In the genomic region with DNA sequence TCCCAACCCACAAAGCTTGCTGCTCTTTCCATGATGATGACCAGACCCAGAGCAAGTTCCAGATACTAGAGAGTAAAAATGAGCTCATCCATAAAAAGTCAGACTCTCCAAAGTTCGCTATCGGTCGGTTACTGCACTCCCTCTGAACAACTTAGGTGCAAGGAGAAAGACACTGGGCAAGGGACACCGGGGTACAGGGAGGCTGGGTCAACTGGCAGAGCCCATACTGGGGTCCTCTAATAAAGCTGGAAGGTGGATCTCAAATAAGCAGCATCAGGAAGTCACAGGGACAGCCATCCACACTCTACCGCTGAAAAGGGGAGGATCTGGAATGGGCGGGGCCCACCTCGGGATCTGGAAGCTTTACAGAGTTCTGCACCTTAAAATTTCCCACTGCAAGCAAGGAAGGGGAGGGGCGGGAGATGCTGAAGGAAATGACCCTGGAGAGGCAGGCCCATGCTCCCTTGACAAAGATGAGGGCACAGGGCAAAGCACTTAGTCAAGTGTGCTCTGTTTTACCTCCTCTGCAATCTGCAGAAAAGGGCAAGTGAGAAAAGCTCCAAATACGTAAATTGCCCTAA, we compare ENCODE assay signal across 7 mouse cellular contexts. TPM values are rescaled to one million over a fixed set of nuclear protein-coding genes. Genes with fewer than 3 reads are reported as not detected.
DNase-seq lines count a peak whose midpoint lies in the region; ATAC-seq and TF ChIP-seq lines count a peak whose summit lies in the region.

No protein-coding gene starts in this region.

- DNase-seq in R1 (ENCODE audit: low read depth, low spot score), result peak; percentile 22
- DNase-seq in embryonic facial prominence, embryonic 10.5 days (ENCODE audit: low spot score), result peak; percentile 47
- no peak for DNase-seq in hindbrain, postnatal 0 days (ENCODE audit: low spot score)
- no peak for DNase-seq in gastrocnemius, adult 18-20 months (ENCODE audit: low spot score)
- DNase-seq in layer of hippocampus, adult 11-12 months (ENCODE audit: low spot score), result no peak

- WGBS in embryonic facial prominence, embryonic 10.5 days, result 23% methylated on average over 9 of the region's 9 CpGs
- WGBS in hindbrain, postnatal 0 days, result 27% methylated on average over 9 of the region's 9 CpGs
- 31% methylated on average over 9 of the region's 9 CpGs for WGBS in liver, embryonic 16.5 days (ENCODE audit: insufficient replicate concordance)

- peak overlapping the region; percentile 93 for H3K4me3 ChIP-seq in embryonic facial prominence, embryonic 10.5 days
- H3K4me3 ChIP-seq in hindbrain, postnatal 0 days (ENCODE audit: low read length), result peak overlapping the region; percentile 91
- H3K4me3 ChIP-seq in liver, embryonic 16.5 days (ENCODE audit: low read depth, low read length), result 0 out of 2 replicates have a peak overlapping the region, but pooled peaks have one; percentile 3

- H3K4me2 ChIP-seq in hindbrain, postnatal 0 days (ENCODE audit: low read depth, low read length), result peak overlapping the region; percentile 96
- H3K4me2 ChIP-seq in liver, embryonic 16.5 days (ENCODE audit: low read depth, low read length), result 0 out of 2 replicates have a peak overlapping the region, but pooled peaks have one; percentile 6

- peaks cover 37% of the 10 kb centered on the region for H3K4me1 ChIP-seq in embryonic facial prominence, embryonic 10.5 days
- H3K4me1 ChIP-seq in hindbrain, postnatal 0 days (ENCODE audit: insufficient read depth, low read length), result peaks cover 3% of the 10 kb centered on the region; the same call in 1 of the 2 replicates
- no peaks in the 10 kb centered on the region; the same call in 1 of the 2 replicates for H3K4me1 ChIP-seq in liver, embryonic 16.5 days (ENCODE audit: control insufficient read depth, low read depth, low read length)

- H3K27me3 ChIP-seq in embryonic facial prominence, embryonic 10.5 days (replicated peaks; ENCODE audit: low read depth, poor library complexity, severe bottlenecking), result peaks cover 27% of the 10 kb centered on the region
- H3K27me3 ChIP-seq in hindbrain, postnatal 0 days (ENCODE audit: insufficient read depth, low read length), result no peaks in the 10 kb centered on the region
- peaks cover 46% of the 10 kb centered on the region for H3K27me3 ChIP-seq in liver, embryonic 16.5 days (ENCODE audit: control insufficient read depth, insufficient read depth, low read depth, low read length)

- 0 out of 2 replicates have a peak overlapping the region, but pooled peaks have one; percentile 79 for H3K9ac ChIP-seq in hindbrain, postnatal 0 days (replicated peaks; ENCODE audit: low read length)
- H3K9ac ChIP-seq in liver, embryonic 16.5 days (ENCODE audit: low read depth, low read length), result no peak overlapping the region

- peaks cover 9% of the 10 kb centered on the region for H3K36me3 ChIP-seq in embryonic facial prominence, embryonic 10.5 days (replicated peaks)
- H3K36me3 ChIP-seq in hindbrain, postnatal 0 days (ENCODE audit: insufficient read depth, low read length), result no peaks in the 10 kb centered on the region
- H3K36me3 ChIP-seq in liver, embryonic 16.5 days (ENCODE audit: control insufficient read depth, insufficient read depth), result no peaks in the 10 kb centered on the region

- H3K9me3 ChIP-seq in embryonic facial prominence, embryonic 10.5 days, result no peaks in the 10 kb centered on the region
- no peaks in the 10 kb centered on the region for H3K9me3 ChIP-seq in hindbrain, postnatal 0 days (ENCODE audit: low read length)
- H3K9me3 ChIP-seq in liver, embryonic 16.5 days (replicated peaks; ENCODE audit: control insufficient read depth, low read length), result no peaks in the 10 kb centered on the region

- peak overlapping the region; percentile 30 for H3K27ac ChIP-seq in embryonic facial prominence, embryonic 10.5 days (replicated peaks)
- no peak overlapping the region for H3K27ac ChIP-seq in hindbrain, postnatal 0 days
- no peak overlapping the region for H3K27ac ChIP-seq in liver, embryonic 16.5 days (ENCODE audit: low read length)

- no peak for ATAC-seq in hindbrain, postnatal 0 days
- ATAC-seq in liver, embryonic 16.5 days (ENCODE audit: low read depth), result no peak
- ATAC-seq in granulocyte monocyte progenitor cell, adult 5-6 weeks (replicated peaks; ENCODE audit: poor library complexity, severe bottlenecking), result no peak

- no peak for TF ChIP-seq CTCF in hindbrain, postnatal 0 days (IDR thresholded peaks at IDR 0.05; ENCODE audit: low read depth)

RNA-seq across cellular contexts. Expression of a gene that starts 3.0 kb away (rescaled TPM):
- polyA plus RNA-seq in embryonic facial prominence, embryonic 10.5 days (2016; fragmentation: Nextera tagmentation; extraction: Ambion mirVana), result 14.9 and 16.5 TPM in 2 replicates
- total RNA-seq in hindbrain, postnatal 0 days (2014; rRNA removed), result 59.9 and 65.8 TPM in 2 replicates
- polyA plus RNA-seq in hindbrain, postnatal 0 days (2015; fragmentation: Nextera tagmentation; extraction: Ambion mirVana), result 7.1 and 8.1 TPM in 2 replicates
- 2.3 and 3.0 TPM in 2 replicates for polyA plus RNA-seq in liver, embryonic 16.5 days (2015; fragmentation: Nextera tagmentation; extraction: Ambion mirVana)
- total RNA-seq in granulocyte monocyte progenitor cell, adult 5-6 weeks (2014; fragmentation: Nextera tagmentation), result 0.06 TPM in 1 of 2 replicates, not detected in the other
- 0.10 and 0.17 TPM in 2 replicates for total RNA-seq in granulocyte monocyte progenitor cell, adult 5-6 weeks (2017)
- total RNA-seq in gastrocnemius, adult 18-20 months (2021), result 1 to 10 TPM; 2.0 to 2.6 TPM

Comparison
In these comparisons a context has a peak if more than half of its experiments do, and no peak if none do; other contexts are left out.
1. DNase-seq: peak in R1 (single experiment) and embryonic facial prominence, embryonic 10.5 days (single experiment); none in hindbrain, postnatal 0 days (single experiment), gastrocnemius, adult 18-20 months (single experiment) and layer of hippocampus, adult 11-12 months (single experiment).
2. H3K4me3 ChIP-seq: peak in every context shown above with its lines; median percentile 93 in embryonic facial prominence, embryonic 10.5 days; 91 in hindbrain, postnatal 0 days; 3 in liver, embryonic 16.5 days.
3. RNA of a gene that starts 3.0 kb away (total RNA-seq): 59.9 to 65.8 TPM in hindbrain, postnatal 0 days; 2.0 to 2.6 TPM in gastrocnemius, adult 18-20 months and 0.06 to 0.17 TPM in granulocyte monocyte progenitor cell, adult 5-6 weeks; every median in the first group is over 10 times any median in the second.